Mouse (Mus musculus) CH12.LX (cell line): Measurements from ENCODE around the gene Mllt10. TPM values are rescaled to one million over a fixed set of nuclear protein-coding genes. Genes with fewer than 3 reads are reported as not detected.
A peak's percentile ranks its signal among the peaks of the same experiment; 100 is the strongest.

Experiments
- DNase-seq: peaks from one replicate; pipeline ENCODE4 v3.0.0-alpha.2; 2013; ENCODE audit errors: extremely low read depth
- H3K27ac ChIP-seq: 2 replicates; pipeline ENCODE4 v1.5.1; 2012; ENCODE audit warnings: low read depth, mild to moderate bottlenecking, control low read depth, moderate library complexity; ENCODE audit not compliant: insufficient read depth
- H3K27me3 ChIP-seq: replicated peaks from 2 replicates; pipeline ENCODE3; 2012; ENCODE audit warnings: inconsistent platforms
- H3K36me3 ChIP-seq, 2 experiments: replicated peaks in 1 of 2; 2 replicates each; pipeline versions ENCODE3 to v1.6.1; 2012; ENCODE audit warnings: inconsistent platforms in 1 of 2, low read length in 1 of 2, mild to moderate bottlenecking in 1 of 2, mixed read lengths in 1 of 2, moderate library complexity in 1 of 2; ENCODE audit not compliant: control insufficient read depth in 1 of 2, insufficient read depth in 1 of 2
- H3K4me1 ChIP-seq, 2 experiments: 2 replicates each; pipeline ENCODE4 v1.6.1; 2012; ENCODE audit warnings: inconsistent platforms in 1 of 2, moderate library complexity in 1 of 2; ENCODE audit not compliant: insufficient read depth in 2 of 2, control insufficient read depth in 1 of 2
- H3K4me2 ChIP-seq: 2 replicates; pipeline ENCODE4 v1.6.1; 2012; ENCODE audit warnings: low read depth, mild to moderate bottlenecking, control low read depth; ENCODE audit not compliant: poor library complexity, insufficient read depth, severe bottlenecking
- H3K4me3 ChIP-seq, 3 experiments: fragments of 150-350 bp in 1 of 3; sonication (generic) in 1 of 3; replicated peaks in 1 of 3; 2 replicates each; pipeline versions ENCODE3 to v1.5.1; 2011 to 2012; ENCODE audit warnings: low read depth in 2 of 3, low read length in 2 of 3, mild to moderate bottlenecking in 2 of 3, moderate library complexity in 2 of 3, control low read depth in 1 of 3, improper control_type of control experiment in 1 of 3, inconsistent platforms in 1 of 3, mixed read lengths in 1 of 3; ENCODE audit not compliant: poor library complexity in 1 of 3
- H3K79me2 ChIP-seq: replicated peaks from 2 replicates; pipeline ENCODE4 v1.6.1; 2012; ENCODE audit warnings: mild to moderate bottlenecking, moderate library complexity; ENCODE audit not compliant: control insufficient read depth, poor library complexity, insufficient read depth, severe bottlenecking; ENCODE audit errors: extremely low read depth
- H3K9ac ChIP-seq: 2 replicates; pipeline ENCODE4 v1.6.1; 2012; ENCODE audit warnings: low read depth, mild to moderate bottlenecking, control low read depth, moderate library complexity; ENCODE audit not compliant: insufficient read depth
- H3K9me3 ChIP-seq: replicated peaks from 2 replicates; pipeline ENCODE3; 2012; ENCODE audit warnings: low read length, inconsistent platforms, mixed read lengths
- BHLHE40 ChIP-seq: IDR thresholded peaks from 2 replicates; pipeline ENCODE4 v1.6.1; 2011; ENCODE audit warnings: mild to moderate bottlenecking, low read depth, low read length, improper control_type of control experiment
- CHD1 ChIP-seq: IDR thresholded peaks from 2 replicates; pipeline ENCODE4 v1.6.1; 2012; ENCODE audit warnings: low read depth, low read length, improper control_type of control experiment, inconsistent platforms
- CTCF ChIP-seq, 2 experiments: IDR thresholded peaks in 1 of 2; conservative IDR thresholded peaks in 1 of 2; 2 replicates each; pipeline ENCODE4 v1.5.1; 2011 to 2012; ENCODE audit warnings: low read depth in 2 of 2, low read length in 2 of 2, improper control_type of control experiment in 1 of 2, inconsistent platforms in 1 of 2, mild to moderate bottlenecking in 1 of 2, moderate library complexity in 1 of 2
- ELF1 ChIP-seq: IDR thresholded peaks from 2 replicates; pipeline ENCODE4 v1.6.1; 2014; ENCODE audit warnings: low read depth, mild to moderate bottlenecking, inconsistent platforms, low read length, improper control_type of control experiment
- EP300 ChIP-seq: IDR thresholded peaks from 2 replicates; pipeline ENCODE4 v1.6.1; 2011; ENCODE audit warnings: low read length, improper control_type of control experiment
- GABPA ChIP-seq: IDR thresholded peaks from 2 replicates; pipeline ENCODE4 v1.6.1; 2012; ENCODE audit warnings: low read depth, low read length, improper control_type of control experiment, inconsistent platforms; ENCODE audit not compliant: insufficient replicate concordance
- HCFC1 ChIP-seq: IDR thresholded peaks from 2 replicates; pipeline ENCODE4 v1.6.1; 2012; ENCODE audit warnings: low read depth, mild to moderate bottlenecking, inconsistent platforms, low read length, improper control_type of control experiment
- IRF4 ChIP-seq: IDR thresholded peaks from 2 replicates; pipeline ENCODE4 v1.6.1; 2014; ENCODE audit warnings: low read depth, mild to moderate bottlenecking, inconsistent platforms, low read length, improper control_type of control experiment
- JUN ChIP-seq: IDR thresholded peaks from 2 replicates; pipeline ENCODE4 v1.6.1; 2011; ENCODE audit warnings: low read depth, mild to moderate bottlenecking, low read length, improper control_type of control experiment, moderate library complexity; ENCODE audit not compliant: insufficient read depth
- JUND ChIP-seq: conservative IDR thresholded peaks from 2 replicates; pipeline ENCODE4 v1.6.1; 2011; ENCODE audit warnings: low read depth, low read length, improper control_type of control experiment
- KAT2A ChIP-seq: IDR thresholded peaks from 2 replicates; pipeline ENCODE4 v1.6.1; 2012; ENCODE audit warnings: low read length, improper control_type of control experiment, inconsistent platforms; ENCODE audit not compliant: insufficient replicate concordance
- MAFK ChIP-seq: IDR thresholded peaks from 2 replicates; pipeline ENCODE4 v1.6.1; 2011; ENCODE audit warnings: low read length, improper control_type of control experiment; ENCODE audit not compliant: insufficient replicate concordance
- MAX ChIP-seq: IDR thresholded peaks from 2 replicates; pipeline ENCODE4 v1.6.1; 2011; ENCODE audit warnings: low read length, improper control_type of control experiment
- MAZ ChIP-seq: IDR thresholded peaks from 2 replicates; pipeline ENCODE4 v1.6.1; 2012; ENCODE audit warnings: low read depth, mild to moderate bottlenecking, inconsistent platforms, low read length, improper control_type of control experiment, moderate library complexity
- MEF2A ChIP-seq: IDR thresholded peaks from 2 replicates; pipeline ENCODE4 v1.6.1; 2014; ENCODE audit warnings: low read depth, mild to moderate bottlenecking, inconsistent platforms, low read length, improper control_type of control experiment, borderline replicate concordance
- MXI1 ChIP-seq: IDR thresholded peaks from 2 replicates; pipeline ENCODE4 v1.6.1; 2011; ENCODE audit warnings: mild to moderate bottlenecking, low read depth, low read length, improper control_type of control experiment
- MYC ChIP-seq: IDR thresholded peaks from 2 replicates; pipeline ENCODE4 v1.6.1; 2011; ENCODE audit warnings: low read depth, mild to moderate bottlenecking, improper control_type of control experiment, low read length
- NELFE ChIP-seq: IDR thresholded peaks from 2 replicates; pipeline ENCODE4 v1.6.1; 2011; ENCODE audit warnings: low read depth, low read length, improper control_type of control experiment
- NRF1 ChIP-seq: IDR thresholded peaks from 2 replicates; pipeline ENCODE4 v1.6.1; 2014; ENCODE audit warnings: low read depth, mild to moderate bottlenecking, inconsistent platforms, low read length, improper control_type of control experiment, moderate library complexity
- PAX5 ChIP-seq: IDR thresholded peaks from 2 replicates; pipeline ENCODE4 v1.6.1; 2012; ENCODE audit warnings: low read length, inconsistent platforms, mixed read lengths
- POLR2A ChIP-seq: IDR thresholded peaks from 2 replicates; pipeline ENCODE4 v1.6.1; 2011; ENCODE audit warnings: low read depth, mild to moderate bottlenecking, improper control_type of control experiment, low read length
- POLR2AphosphoS2 ChIP-seq: IDR thresholded peaks from 2 replicates; pipeline ENCODE4 v1.6.1; 2011; ENCODE audit warnings: low read depth, low read length, improper control_type of control experiment
- SMC3 ChIP-seq: IDR thresholded peaks from 2 replicates; pipeline ENCODE4 v1.6.1; 2011; ENCODE audit warnings: low read depth, low read length, improper control_type of control experiment
- TBP ChIP-seq: conservative IDR thresholded peaks from 2 replicates; pipeline ENCODE4 v1.6.1; 2011; ENCODE audit warnings: low read depth, low read length, improper control_type of control experiment
- TCF12 ChIP-seq: IDR thresholded peaks from 2 replicates; pipeline ENCODE4 v1.6.1; 2014; ENCODE audit warnings: low read depth, mild to moderate bottlenecking, inconsistent platforms, low read length, improper control_type of control experiment
- UBTF ChIP-seq: IDR thresholded peaks from 2 replicates; pipeline ENCODE4 v1.6.1; 2012; ENCODE audit warnings: low read depth, mild to moderate bottlenecking, inconsistent platforms, low read length, improper control_type of control experiment, moderate library complexity
- USF1 ChIP-seq: IDR thresholded peaks from 2 replicates; pipeline ENCODE4 v1.6.1; 2014; ENCODE audit warnings: low read depth, mild to moderate bottlenecking, inconsistent platforms, low read length, improper control_type of control experiment
- ZKSCAN1 ChIP-seq: IDR thresholded peaks from 2 replicates; pipeline ENCODE4 v1.6.1; 2012; ENCODE audit warnings: low read depth, inconsistent platforms, low read length, improper control_type of control experiment, borderline replicate concordance
- ZMIZ1 ChIP-seq: IDR thresholded peaks from 2 replicates; pipeline ENCODE4 v1.6.1; 2012; ENCODE audit warnings: low read depth, mild to moderate bottlenecking, inconsistent platforms, low read length, improper control_type of control experiment
- ZNF384 ChIP-seq: IDR thresholded peaks from 2 replicates; pipeline ENCODE4 v1.6.1; 2012; ENCODE audit warnings: low read depth, low read length, improper control_type of control experiment, inconsistent platforms
- dilution Hi-C: fragments of 300-500 bp; cut with MboI; formaldehyde crosslinking; loops from 2 replicates; pipeline ENCODE4 v1.14.3; 2020; ENCODE audit warnings: low sequenced_read_pairs; ENCODE audit not compliant: extremely low pct_unique_long_range_greater_than_20kb, extremely low pct_ligation_motif_present
- in situ Hi-C: fragments of 300-500 bp; cut with MboI; formaldehyde crosslinking; loops from 3 replicates; pipeline ENCODE4 v1.14.3; 2019; ENCODE audit warnings: low sequenced_read_pairs, low pct_ligation_motif_present, low pct_unique_long_range_greater_than_20kb, mixed read lengths
- polyA plus RNA-seq: library from polyadenylated mRNA; unstranded; fragments of >175 nt; gene quantifications from 2 replicates; pipeline ENCODE4 v1.2.1, GENCODE M21; 2012; ENCODE audit warnings: low read depth; ENCODE audit not compliant: insufficient read length
- total RNA-seq, 2 experiments: library from RNA; depleted of rRNA; stranded (reverse); fragments of 300-350 nt in 1 of 2; fragments of >200 nt in 1 of 2; gene quantifications; 2 replicates each; pipeline ENCODE4 v1.2.3; 2012 to 2014

Gene Mllt10
- total and polyA plus RNA-seq, 3 experiments = 22.0 to 39.2 (median 27.2) TPM

- Histone ChIP-seq H3K79me2 (no peaks in the 10 kb centered on the region; the same call in 1 of the 2 replicates), H3K27me3 (no peaks in the 10 kb centered on the region), H3K36me3 (peaks cover 32 to 79% of the 10 kb centered on the region in 2 experiments), H3K27ac (no peak overlapping the region), H3K4me1 (peaks cover 5 to 28% of the 10 kb centered on the region in 2 experiments; a peak in 2 of 4 replicates), H3K9ac (no peak overlapping the region), H3K4me2 (no peak overlapping the region), H3K4me3 (no peak overlapping the region), H3K9me3 (no peaks in the 10 kb centered on the region)
- dilution Hi-C loops = no loop called here
- no peak for TF ChIP-seq TCF12
- in situ Hi-C loops = loop anchor here (10.0 kb wide), 1 partner anchor 147 kb away; the partner anchor contains the start of gene A930004D18Rik
- DNase-seq = no peak
Measured at GRCm38 (mm10) chr2:18181631-18182030, 126.6 kb downstream of the Mllt10 start.

- Histone ChIP-seq H3K4me3 (no peak overlapping the region), H3K4me2 (no peak overlapping the region), H3K79me2 (no peaks in the 10 kb centered on the region; the same call in 1 of the 2 replicates), H3K36me3 (peaks cover 33 to 78% of the 10 kb centered on the region in 2 experiments), H3K4me1 (peaks cover 5 to 27% of the 10 kb centered on the region in 2 experiments; a peak in 2 of 4 replicates), H3K27me3 (no peaks in the 10 kb centered on the region), H3K9me3 (no peaks in the 10 kb centered on the region), H3K9ac (no peak overlapping the region), H3K27ac (no peak overlapping the region)
- dilution Hi-C loops (no loop called here), in situ Hi-C loops (loop anchor here (10.0 kb wide), 1 partner anchor 148 kb away; the partner anchor contains the start of gene A930004D18Rik)
- peak; percentile 17 for DNase-seq
- TF ChIP-seq POLR2A (no peak), ELF1 (no peak), HCFC1 (no peak), MXI1 (no peak), USF1 (no peak), JUND (peak; percentile 76), PAX5 (no peak), JUN (peak; percentile 81), TCF12 (no peak), CTCF (conservative IDR thresholded peaks at IDR 0.05 in 1 of 2, IDR thresholded peaks at IDR 0.05 in 1 of 2; ENCODE audit: low read depth in 2 of 2, low read length in 2 of 2) (no peak), NRF1 (no peak), NELFE (no peak), TBP (no peak), ZMIZ1 (no peak), IRF4 (no peak), MAFK (no peak), BHLHE40 (no peak), CHD1 (no peak), GABPA (no peak), ZNF384 (no peak), MAX (no peak), KAT2A (no peak), SMC3 (no peak), ZKSCAN1 (no peak), MEF2A (no peak), MYC (0 out of 2 replicates have a peak, but pooled peaks have one; percentile 27), POLR2AphosphoS2 (no peak), EP300 (peak; percentile 56), UBTF (no peak), MAZ (no peak)
Measured at GRCm38 (mm10) chr2:18183079-18183478, 128.0 kb downstream of the Mllt10 start.
